Mouse (Mus musculus) hindbrain, embryonic 16.5 days (tissue): ENCODE data around the gene Fam83d. TPM values are rescaled to one million over a fixed set of nuclear protein-coding genes. Genes with fewer than 3 reads are reported as not detected.
A peak's percentile ranks its signal among the peaks of the same experiment; 100 is the strongest.

Experiments
- ATAC-seq: fragments of 200-750 bp; cut with Nextera tagmentation; 2 replicates; pipeline ENCODE4 v1.8.0; 2017; ENCODE audit warnings: moderate TSS enrichment, moderate library complexity
- H3K27ac ChIP-seq: fragments of 300-500 bp; sonication (generic); 2 replicates; pipeline ENCODE4 v1.5.1; 2014; ENCODE audit warnings: low read depth, mild to moderate bottlenecking, control low read depth, low read length, moderate library complexity
- H3K27me3 ChIP-seq: fragments of 300-500 bp; sonication (generic); replicated peaks from 2 replicates; pipeline ENCODE4 v1.6.1; 2014; ENCODE audit warnings: low read length; ENCODE audit not compliant: control insufficient read depth, insufficient read depth
- H3K36me3 ChIP-seq: fragments of 300-500 bp; sonication (generic); 2 replicates; pipeline ENCODE4 v1.6.1; 2014; ENCODE audit warnings: mild to moderate bottlenecking, low read length, moderate library complexity, mixed read lengths; ENCODE audit not compliant: control insufficient read depth, insufficient read depth
- H3K4me1 ChIP-seq: fragments of 300-500 bp; sonication (generic); 2 replicates; pipeline ENCODE4 v1.6.1; 2014; ENCODE audit warnings: low read depth, low read length; ENCODE audit not compliant: control insufficient read depth, insufficient read depth
- H3K4me2 ChIP-seq: fragments of 300-500 bp; sonication (generic); 2 replicates; pipeline ENCODE4 v1.6.1; 2014; ENCODE audit warnings: mild to moderate bottlenecking, low read length, control low read depth, moderate library complexity
- H3K4me3 ChIP-seq: fragments of 300-500 bp; sonication (generic); 2 replicates; pipeline ENCODE4 v1.5.1; 2014; ENCODE audit warnings: mild to moderate bottlenecking, low read length, control low read depth, moderate library complexity
- H3K9ac ChIP-seq: fragments of 300-500 bp; sonication (generic); 2 replicates; pipeline ENCODE4 v1.6.1; 2014; ENCODE audit warnings: low read depth, mild to moderate bottlenecking, control low read depth, low read length, moderate library complexity
- H3K9me3 ChIP-seq: fragments of 300-500 bp; sonication (generic); 2 replicates; pipeline ENCODE4 v1.6.1; 2014; ENCODE audit warnings: mild to moderate bottlenecking, low read length, moderate library complexity; ENCODE audit not compliant: control insufficient read depth
- WGBS: fragments of 180-500 bp; shearing (Covaris S2); extraction: QIAGEN DNeasy Blood & Tissue Kit; methylation state at CpG from one replicate; pipeline ENCODE4 v1.1.7; 2014; 5-methylcytosine and 5-hydroxymethylcytosine counted together
- polyA plus RNA-seq: library from polyadenylated mRNA; unstranded; fragments of >200 nt; fragmentation: Nextera tagmentation; extraction: Ambion mirVana; gene quantifications from 2 replicates; pipeline ENCODE4 v1.2.1, GENCODE M21; 2015

Gene Fam83d
- polyA plus RNA-seq, result 7.9 and 10.6 TPM in 2 replicates

DNA sequence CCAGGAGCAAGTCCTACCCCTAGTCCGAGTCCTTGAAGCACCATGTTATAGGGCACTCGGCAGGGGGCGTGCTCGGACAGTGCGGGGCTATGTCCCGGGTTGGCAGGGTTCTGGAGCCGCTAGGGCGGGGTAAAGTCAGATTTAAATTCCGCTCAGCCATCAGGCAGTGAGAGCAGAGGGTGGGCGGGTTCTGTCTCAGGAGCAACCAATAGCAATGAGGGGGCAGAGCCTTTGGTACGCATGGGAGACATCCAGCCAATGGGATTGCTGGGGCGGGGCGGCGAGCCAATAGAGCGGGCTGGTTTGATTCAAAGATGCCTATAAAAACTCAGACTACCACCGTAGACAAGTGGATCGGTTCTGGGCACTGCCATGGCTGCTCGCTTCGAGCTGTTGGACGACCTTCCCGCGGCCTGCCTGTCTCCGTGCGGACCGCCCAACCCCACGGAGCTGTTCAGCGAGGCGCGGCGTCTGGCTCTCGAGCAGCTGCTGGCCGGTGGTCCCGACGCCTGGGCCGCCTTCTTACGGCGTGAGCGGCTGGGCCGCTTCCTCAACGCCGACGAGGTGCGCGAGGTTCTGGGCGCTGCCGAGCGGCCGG, at the start of gene Fam83d:
TSS of gene Fam83d (plus strand) at position 352 of the 598 bp plus-strand sequence.
- under 1% methylated on average over 48 of the region's 48 CpGs for WGBS
- Histone ChIP-seq H3K9me3 (no peaks in the 10 kb centered on the region), H3K4me3 (peak within 1 kb of the TSS; percentile 66), H3K27ac (peak within 1 kb of the TSS; percentile 40; the same call in 1 of the 2 replicates), H3K9ac (peak within 1 kb of the TSS; percentile 65), H3K4me1 (peaks cover 25% of the 10 kb centered on the region), H3K4me2 (peak within 1 kb of the TSS; percentile 99), H3K36me3 (no peaks in the 10 kb centered on the region), H3K27me3 (no peaks in the 10 kb centered on the region)
- ATAC-seq, result peak; percentile 99

DNA sequence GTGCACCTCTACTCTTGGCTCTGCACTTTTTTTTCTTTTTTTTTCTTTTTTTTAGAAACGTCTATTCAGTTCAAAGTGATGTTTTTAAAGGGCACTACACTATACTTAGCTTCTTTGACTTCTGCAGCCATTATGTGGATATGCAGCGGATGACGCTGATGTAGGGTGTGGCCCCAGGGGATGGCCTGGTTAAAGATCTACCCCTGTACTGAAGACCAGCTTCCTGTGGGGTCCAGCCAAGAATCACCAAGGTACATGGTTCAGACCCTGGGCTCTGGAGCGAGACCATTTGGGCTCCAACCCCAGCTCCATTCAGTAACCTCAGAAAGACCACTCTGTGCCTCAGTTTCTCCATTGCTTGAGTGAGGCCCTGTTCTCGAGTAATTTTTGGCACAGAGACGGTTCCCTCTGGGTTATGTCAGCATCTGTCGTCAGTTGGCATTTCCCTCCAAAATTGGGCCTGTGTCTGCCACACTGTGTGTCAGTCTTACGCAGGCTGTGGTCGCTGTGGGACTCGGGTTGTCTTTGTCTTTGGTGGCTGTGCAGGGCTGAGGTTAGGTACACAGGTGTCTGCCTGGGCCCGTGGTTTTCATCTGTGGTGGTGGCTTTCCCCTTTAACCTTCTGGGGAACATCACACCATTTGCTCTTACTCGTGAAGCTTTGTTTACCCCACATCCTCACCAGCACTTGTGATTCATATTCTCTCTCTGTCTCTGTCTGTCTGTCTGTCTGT, 48.9 kb upstream of the Fam83d start:
- Histone ChIP-seq H3K4me1 (peaks cover 5% of the 10 kb centered on the region; the same call in 1 of the 2 replicates), H3K36me3 (no peaks in the 10 kb centered on the region), H3K4me3 (no peak overlapping the region), H3K9ac (no peak overlapping the region), H3K27ac (no peak overlapping the region), H3K4me2 (no peak overlapping the region), H3K27me3 (no peaks in the 10 kb centered on the region), H3K9me3 (no peaks in the 10 kb centered on the region)
- ATAC-seq, result no peak
- 86% methylated on average over 12 of the region's 12 CpGs for WGBS

DNA sequence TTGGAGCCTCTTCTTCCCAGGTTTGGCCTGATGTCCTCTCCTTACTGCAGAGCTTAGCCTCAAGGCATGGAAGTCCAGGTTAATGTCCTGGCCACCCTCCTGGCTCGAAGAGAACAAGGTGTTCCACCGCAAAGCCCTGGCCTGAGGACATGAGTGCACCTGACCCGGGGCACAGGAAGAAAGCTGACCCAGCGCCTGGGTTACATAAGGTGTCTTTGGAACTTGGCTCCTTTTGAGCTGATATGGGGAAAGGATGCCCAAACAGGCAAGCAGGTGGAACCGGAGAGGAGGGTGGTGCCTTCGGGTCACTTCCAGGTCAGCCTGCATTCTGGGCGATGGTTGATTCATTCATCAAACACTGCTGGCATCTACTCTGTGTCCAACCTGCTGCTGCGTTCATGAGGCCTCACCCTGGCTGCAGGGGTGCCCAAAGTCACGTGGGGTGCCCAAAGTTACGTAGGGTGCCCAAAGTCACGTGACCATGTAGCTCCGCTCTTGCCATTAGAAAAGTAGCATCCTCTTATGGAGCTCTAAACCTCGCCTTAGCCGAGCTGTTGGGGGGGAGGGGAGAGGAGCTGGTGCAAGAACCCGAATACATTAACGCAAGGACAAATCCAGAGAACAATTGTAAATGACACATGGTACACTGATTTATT, 47.0 kb upstream of the Fam83d start:
- no peaks in the 10 kb centered on the region for H3K9me3 ChIP-seq
- H3K27me3 ChIP-seq, result no peaks in the 10 kb centered on the region
- no peaks in the 10 kb centered on the region for H3K36me3 ChIP-seq
- H3K9ac ChIP-seq, result no peak overlapping the region
- H3K4me1 ChIP-seq, result peaks cover 5% of the 10 kb centered on the region; the same call in 1 of the 2 replicates
- no peak overlapping the region for H3K4me2 ChIP-seq
- WGBS, result 69% methylated on average over 16 of the region's 16 CpGs
- no peak overlapping the region for H3K4me3 ChIP-seq
- no peak for ATAC-seq
- no peak overlapping the region for H3K27ac ChIP-seq

DNA sequence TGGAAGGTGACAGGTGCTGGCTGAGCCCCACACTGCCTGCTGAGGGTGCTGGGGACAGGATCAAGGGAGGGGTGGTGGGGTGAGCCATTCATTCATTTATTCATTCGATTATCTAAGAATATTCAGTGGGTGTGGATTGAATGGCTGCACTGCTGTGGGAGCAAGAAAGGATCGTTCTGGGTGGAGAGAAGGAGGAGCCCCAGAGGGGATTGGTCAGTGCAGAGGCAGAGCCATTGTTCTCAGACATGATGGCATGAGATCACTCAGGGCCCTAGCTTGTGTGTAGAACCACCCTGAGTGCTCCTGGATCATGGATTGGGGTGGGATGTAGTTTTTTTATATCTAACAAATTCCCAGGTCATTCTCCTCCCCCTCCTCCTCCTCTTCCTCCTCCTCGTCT, 46.4 kb upstream of the Fam83d start:
- Histone ChIP-seq H3K4me3 (no peak overlapping the region), H3K27me3 (no peaks in the 10 kb centered on the region), H3K27ac (no peak overlapping the region), H3K4me2 (no peak overlapping the region), H3K9ac (no peak overlapping the region), H3K4me1 (peaks cover 5% of the 10 kb centered on the region; the same call in 1 of the 2 replicates), H3K36me3 (no peaks in the 10 kb centered on the region), H3K9me3 (no peaks in the 10 kb centered on the region)
- no peak for ATAC-seq
- WGBS, result 36% methylated on average over 3 of the region's 3 CpGs

DNA sequence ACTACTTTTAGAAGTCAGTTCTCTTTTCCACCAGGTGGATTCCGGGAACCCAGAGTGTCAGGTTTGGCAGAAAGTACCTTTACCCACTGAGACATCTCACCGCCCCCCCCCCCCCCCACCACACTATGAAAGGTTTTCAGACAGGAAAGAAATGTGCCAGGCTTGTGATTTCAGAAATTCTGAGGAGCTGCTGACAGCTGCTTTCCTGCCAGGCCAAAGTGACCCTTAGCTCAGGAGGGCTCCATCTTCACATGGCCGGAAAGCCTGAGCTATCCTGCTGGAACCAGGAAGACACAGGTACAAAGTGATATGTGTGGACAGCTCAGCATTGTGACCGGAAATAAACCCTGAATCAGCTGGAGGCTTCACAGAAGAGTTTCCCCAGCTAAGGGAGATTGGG, 45.8 kb upstream of the Fam83d start:
- H3K4me3 ChIP-seq, result no peak overlapping the region
- H3K4me2 ChIP-seq, result no peak overlapping the region
- 78% methylated on average over 4 of the region's 4 CpGs for whole genome bisulfite sequencing
- no peak overlapping the region for H3K27ac ChIP-seq
- H3K36me3 ChIP-seq, result no peaks in the 10 kb centered on the region
- no peak for ATAC-seq
- no peaks in the 10 kb centered on the region for H3K9me3 ChIP-seq
- no peaks in the 10 kb centered on the region for H3K27me3 ChIP-seq
- no peak overlapping the region for H3K9ac ChIP-seq
- peaks cover 5% of the 10 kb centered on the region; the same call in 1 of the 2 replicates for H3K4me1 ChIP-seq

DNA sequence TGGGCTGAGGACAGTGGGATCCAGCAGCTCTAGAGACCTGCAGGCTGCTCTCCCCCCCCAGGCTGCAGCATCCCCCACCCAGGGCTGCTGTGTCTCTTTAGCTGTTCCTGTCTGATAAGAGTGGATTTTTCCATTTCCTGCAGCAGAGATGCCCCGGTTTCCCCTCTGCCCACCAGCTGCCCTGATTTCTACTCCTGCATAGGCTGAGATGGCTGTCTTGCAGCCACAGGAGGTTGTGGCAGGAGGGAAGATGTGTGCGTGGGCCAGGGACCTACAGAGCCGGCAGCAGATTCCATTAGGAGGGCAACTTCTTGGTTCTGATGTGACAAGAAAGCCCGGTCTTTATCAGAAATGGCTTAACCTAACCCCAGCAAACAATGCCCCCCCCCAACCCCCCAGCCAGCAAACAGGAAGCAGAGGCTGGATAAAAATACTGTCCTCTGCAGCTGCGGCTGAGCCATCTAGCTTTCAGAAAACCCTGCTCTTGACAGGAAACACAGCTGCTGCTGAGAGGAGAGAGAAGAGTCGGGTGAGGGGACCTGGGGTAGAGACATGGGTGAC, 44.8 kb upstream of the Fam83d start:
- H3K9ac ChIP-seq, result no peak overlapping the region; the same call in 1 of the 2 replicates
- no peak overlapping the region for H3K4me2 ChIP-seq
- peaks cover 5% of the 10 kb centered on the region; the same call in 1 of the 2 replicates for H3K4me1 ChIP-seq
- no peaks in the 10 kb centered on the region for H3K36me3 ChIP-seq
- 51% methylated on average over 6 of the region's 6 CpGs for WGBS
- H3K27ac ChIP-seq, result peak overlapping the region; percentile 31; the same call in 1 of the 2 replicates
- H3K4me3 ChIP-seq, result no peak overlapping the region
- no peak for ATAC-seq
- no peaks in the 10 kb centered on the region for H3K27me3 ChIP-seq
- no peaks in the 10 kb centered on the region for H3K9me3 ChIP-seq

DNA sequence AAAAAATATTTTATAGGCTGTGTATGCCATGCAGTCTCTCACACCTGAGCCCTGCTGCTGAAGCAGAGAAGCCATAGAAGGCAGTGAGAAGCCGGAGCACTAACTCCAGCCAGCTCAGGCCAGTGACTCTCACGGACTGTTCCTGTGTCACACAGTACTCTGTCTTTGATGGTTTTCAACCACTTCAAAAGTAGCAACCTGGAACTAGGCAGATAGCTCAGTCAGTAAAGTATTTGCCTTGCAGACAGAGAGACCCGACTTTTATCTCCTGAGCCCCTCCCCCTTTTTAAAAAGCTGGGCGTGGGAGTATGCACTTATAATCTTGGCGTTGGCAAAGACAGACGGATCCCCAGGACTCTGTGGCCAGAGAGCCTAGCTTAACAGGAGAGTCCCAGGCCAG, 44.1 kb upstream of the Fam83d start:
- no peaks in the 10 kb centered on the region for H3K27me3 ChIP-seq
- no peaks in the 10 kb centered on the region for H3K36me3 ChIP-seq
- 62% methylated on average over 6 of the region's 6 CpGs for WGBS
- no peak overlapping the region for H3K27ac ChIP-seq
- peaks cover 5% of the 10 kb centered on the region; the same call in 1 of the 2 replicates for H3K4me1 ChIP-seq
- no peak overlapping the region for H3K4me3 ChIP-seq
- H3K9ac ChIP-seq, result no peak overlapping the region
- no peak overlapping the region for H3K4me2 ChIP-seq
- no peaks in the 10 kb centered on the region for H3K9me3 ChIP-seq
- no peak for ATAC-seq

DNA sequence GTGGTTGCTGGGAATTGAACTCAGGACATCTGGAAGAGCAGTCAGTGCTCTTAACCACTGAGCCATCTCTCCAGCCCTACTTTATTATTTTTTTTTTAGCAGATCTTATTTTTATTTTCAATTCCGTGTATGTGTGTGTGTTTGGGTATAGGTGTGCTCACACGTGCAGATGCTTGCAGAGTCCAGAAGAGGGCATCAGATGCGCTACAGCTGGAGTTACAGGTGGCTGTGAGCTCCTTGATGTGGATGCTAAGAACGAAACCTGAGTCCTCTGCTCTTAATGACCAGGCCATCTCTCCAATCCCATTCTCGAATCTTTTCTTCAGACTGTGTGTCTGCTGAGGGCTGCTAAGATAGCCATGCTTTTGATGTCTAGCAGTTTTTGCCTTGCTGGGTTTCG, 41.6 kb upstream of the Fam83d start:
- 78% methylated on average over 6 of the region's 6 CpGs for WGBS
- Histone ChIP-seq H3K27ac (no peak overlapping the region), H3K9ac (no peak overlapping the region), H3K4me2 (no peak overlapping the region), H3K36me3 (no peaks in the 10 kb centered on the region), H3K27me3 (no peaks in the 10 kb centered on the region), H3K4me1 (peaks cover 5% of the 10 kb centered on the region; the same call in 1 of the 2 replicates), H3K4me3 (no peak overlapping the region), H3K9me3 (no peaks in the 10 kb centered on the region)
- no peak for ATAC-seq
